Mouse (Mus musculus) adrenal gland, postnatal 36 days (tissue): ENCODE results near the gene Pappa2. TPM values are rescaled to one million over a fixed set of nuclear protein-coding genes. Genes with fewer than 3 reads are reported as not detected.

Source experiments
- DNase-seq, 2 experiments: peaks; one replicate each; pipeline ENCODE4 v3.0.0; 2021; ENCODE audit warnings: mixed read lengths in 1 of 2
- long read RNA-seq, 2 experiments: library from polyadenylated mRNA; stranded (forward); transcript quantifications; one replicate each; pipeline ENCODE4 v2.0.0; 2021; ENCODE audit warnings: borderline sequencing depth in 2 of 2
- total RNA-seq, 2 experiments: library from RNA; stranded (reverse); gene quantifications; 2 replicates each; pipeline ENCODE4 v1.2.3; 2021

Pappa2 gene
- under 1 TPM; 0.10 to 0.30 TPM for total RNA-seq
- long read RNA-seq, experiment 1: 0 reads
- long read RNA-seq, experiment 2: 0 reads

GRCm38 (mm10) chr1:158980390-158980789, at the start of gene Pappa2:
Gene Pappa2, minus strand, starts transcription at chr1:158980490.
- DNase-seq: no peak

GRCm38 (mm10) chr1:159029106-159029505, 48.8 kb upstream of the Pappa2 start:
- no peak for DNase-seq

GRCm38 (mm10) chr1:159014940-159015660, 34.8 kb upstream of the Pappa2 start:
- DNase-seq: no peak

- DNase-seq: no peak
Measured at GRCm38 (mm10) chr1:158987042-158987441, 6.8 kb upstream of the Pappa2 start.

GRCm38 (mm10) chr1:158962340-158962739, 17.9 kb downstream of the Pappa2 start:
- DNase-seq: no peak

GRCm38 (mm10) chr1:158960984-158961383, 19.3 kb downstream of the Pappa2 start:
- no peak for DNase-seq

- DNase-seq: no peak
Measured at GRCm38 (mm10) chr1:158960549-158960948, 19.7 kb downstream of the Pappa2 start.

GRCm38 (mm10) chr1:158956361-158956760, 23.9 kb downstream of the Pappa2 start:
- DNase-seq: no peak

- no peak for DNase-seq
Measured at GRCm38 (mm10) chr1:158954785-158955184, 25.5 kb downstream of the Pappa2 start.

GRCm38 (mm10) chr1:158953479-158954207, 26.6 kb downstream of the Pappa2 start:
- peak; percentile 52 to 68 for DNase-seq

- no peak for DNase-seq
Measured at GRCm38 (mm10) chr1:158949041-158949440, 31.2 kb downstream of the Pappa2 start.

GRCm38 (mm10) chr1:158947981-158948735, 32.1 kb downstream of the Pappa2 start:
- DNase-seq: peak; percentile 54 to 72

GRCm38 (mm10) chr1:158944936-158945335, 35.4 kb downstream of the Pappa2 start:
- no peak for DNase-seq

GRCm38 (mm10) chr1:158942864-158943263, 37.4 kb downstream of the Pappa2 start:
- DNase-seq: no peak

- no peak for DNase-seq
Measured at GRCm38 (mm10) chr1:158940966-158941365, 39.3 kb downstream of the Pappa2 start.

GRCm38 (mm10) chr1:158934447-158934846, 45.8 kb downstream of the Pappa2 start:
- DNase-seq: no peak

- DNase-seq: no peak
Measured at GRCm38 (mm10) chr1:158931202-158931827, 49.0 kb downstream of the Pappa2 start.

GRCm38 (mm10) chr1:158929369-158929768, 50.9 kb downstream of the Pappa2 start:
- DNase-seq: no peak

GRCm38 (mm10) chr1:158920451-158920850, 59.8 kb downstream of the Pappa2 start:
- DNase-seq: no peak

- DNase-seq: no peak
Measured at GRCm38 (mm10) chr1:158918890-158919289, 61.4 kb downstream of the Pappa2 start.

GRCm38 (mm10) chr1:158917067-158917466, 63.2 kb downstream of the Pappa2 start:
- peak; percentile 17 to 22 for DNase-seq

GRCm38 (mm10) chr1:158915592-158915991, 64.7 kb downstream of the Pappa2 start:
- no peak for DNase-seq
